Mouse (Mus musculus): ENCODE data around the gene Nrcam. TPM values are rescaled to one million over a fixed set of nuclear protein-coding genes. Genes with fewer than 3 reads are reported as not detected.

Nrcam gene
- polyA plus RNA-seq, 1 experiment = 0.32 TPM

- no peak overlapping the region for H3K4me3 ChIP-seq (replicated peaks; ENCODE audit: control insufficient read depth, low read depth, low read length)
- WGBS = 74% methylated on average over 7 of the region's 7 CpGs
- no peak for TF ChIP-seq CTCF (IDR thresholded peaks at IDR 0.05; ENCODE audit: control insufficient read depth, insufficient read depth, low read length)
- no peak for TF ChIP-seq POLR2A (IDR thresholded peaks at IDR 0.05; ENCODE audit: borderline replicate concordance, control insufficient read depth, low read depth, low read length)
Observed at GRCm38 (mm10) chr12:44519440-44520141, 190.9 kb downstream of the Nrcam start.

GRCm38 (mm10) chr12:44521496-44521895 is 192.8 kb downstream of the Nrcam start:
- H3K27ac ChIP-seq (ENCODE audit: control insufficient read depth, insufficient read depth, low read depth, low read length, poor library complexity) = no peak overlapping the region
- H3K4me3 ChIP-seq (replicated peaks; ENCODE audit: control insufficient read depth, low read depth, low read length) = no peak overlapping the region
- TF ChIP-seq POLR2A (IDR thresholded peaks at IDR 0.05; ENCODE audit: borderline replicate concordance, control insufficient read depth, low read depth, low read length) (no peak), CTCF (IDR thresholded peaks at IDR 0.05; ENCODE audit: control insufficient read depth, insufficient read depth, low read length) (no peak)
- WGBS = 85% methylated on average over 3 of the region's 3 CpGs
- H3K4me1 ChIP-seq (ENCODE audit: control insufficient read depth, insufficient read depth, low read length) = no peaks in the 10 kb centered on the region

More at GRCm38 (mm10) chr12:44519440-44520141, 190.9 kb downstream of the Nrcam start:
- Histone ChIP-seq H3K4me1 (ENCODE audit: control insufficient read depth, insufficient read depth, low read length) (no peaks in the 10 kb centered on the region), H3K27ac (ENCODE audit: control insufficient read depth, insufficient read depth, low read depth, low read length, poor library complexity) (no peak overlapping the region)

GRCm38 (mm10) chr12:44524621-44525565 is 196.2 kb downstream of the Nrcam start:
- Histone ChIP-seq H3K27ac (ENCODE audit: control insufficient read depth, insufficient read depth, low read depth, low read length, poor library complexity) (no peak overlapping the region), H3K4me1 (ENCODE audit: control insufficient read depth, insufficient read depth, low read length) (no peaks in the 10 kb centered on the region), H3K4me3 (replicated peaks; ENCODE audit: control insufficient read depth, low read depth, low read length) (no peak overlapping the region)
- TF ChIP-seq CTCF (IDR thresholded peaks at IDR 0.05; ENCODE audit: control insufficient read depth, insufficient read depth, low read length) (no peak), POLR2A (IDR thresholded peaks at IDR 0.05; ENCODE audit: borderline replicate concordance, control insufficient read depth, low read depth, low read length) (no peak)
- 37% methylated on average over 8 of the region's 8 CpGs for WGBS

- no peak overlapping the region for H3K27ac ChIP-seq (ENCODE audit: control insufficient read depth, insufficient read depth, low read depth, low read length, poor library complexity)
- 55% methylated on average over 11 of the region's 11 CpGs for WGBS
Observed at GRCm38 (mm10) chr12:44528391-44529016, 199.8 kb downstream of the Nrcam start.

GRCm38 (mm10) chr12:44532337-44533113 is 203.8 kb downstream of the Nrcam start:
- TF ChIP-seq CTCF (IDR thresholded peaks at IDR 0.05; ENCODE audit: control insufficient read depth, insufficient read depth, low read length) (no peak), POLR2A (IDR thresholded peaks at IDR 0.05; ENCODE audit: borderline replicate concordance, control insufficient read depth, low read depth, low read length) (no peak)
- no peak overlapping the region for H3K4me3 ChIP-seq (replicated peaks; ENCODE audit: control insufficient read depth, low read depth, low read length)
- no peaks in the 10 kb centered on the region for H3K4me1 ChIP-seq (ENCODE audit: control insufficient read depth, insufficient read depth, low read length)
- no peak overlapping the region for H3K27ac ChIP-seq (ENCODE audit: control insufficient read depth, insufficient read depth, low read depth, low read length, poor library complexity)
- 83% methylated on average over 19 of the region's 19 CpGs for WGBS

More at GRCm38 (mm10) chr12:44528391-44529016, 199.8 kb downstream of the Nrcam start:
- no peaks in the 10 kb centered on the region for H3K4me1 ChIP-seq (ENCODE audit: control insufficient read depth, insufficient read depth, low read length)
- no peak overlapping the region for H3K4me3 ChIP-seq (replicated peaks; ENCODE audit: control insufficient read depth, low read depth, low read length)
- no peak for TF ChIP-seq POLR2A (IDR thresholded peaks at IDR 0.05; ENCODE audit: borderline replicate concordance, control insufficient read depth, low read depth, low read length)

- Histone ChIP-seq H3K4me3 (replicated peaks; ENCODE audit: control insufficient read depth, low read depth, low read length) (no peak overlapping the region), H3K27ac (ENCODE audit: control insufficient read depth, insufficient read depth, low read depth, low read length, poor library complexity) (no peak overlapping the region), H3K4me1 (ENCODE audit: control insufficient read depth, insufficient read depth, low read length) (no peaks in the 10 kb centered on the region)
- 81% methylated on average over 7 of the region's 7 CpGs for WGBS
- no peak for TF ChIP-seq POLR2A (IDR thresholded peaks at IDR 0.05; ENCODE audit: borderline replicate concordance, control insufficient read depth, low read depth, low read length)
- TF ChIP-seq CTCF (IDR thresholded peaks at IDR 0.05; ENCODE audit: control insufficient read depth, insufficient read depth, low read length) = no peak
Observed at GRCm38 (mm10) chr12:44534100-44534633, 205.5 kb downstream of the Nrcam start.

- H3K4me1 ChIP-seq (ENCODE audit: control insufficient read depth, insufficient read depth, low read length) = no peaks in the 10 kb centered on the region
- no peak overlapping the region for H3K4me3 ChIP-seq (replicated peaks; ENCODE audit: control insufficient read depth, low read depth, low read length)
- no peak overlapping the region for H3K27ac ChIP-seq (ENCODE audit: control insufficient read depth, insufficient read depth, low read depth, low read length, poor library complexity)
- whole genome bisulfite sequencing = 33% methylated on average over 5 of the region's 5 CpGs
- TF ChIP-seq POLR2A (IDR thresholded peaks at IDR 0.05; ENCODE audit: borderline replicate concordance, control insufficient read depth, low read depth, low read length) (no peak), CTCF (IDR thresholded peaks at IDR 0.05; ENCODE audit: control insufficient read depth, insufficient read depth, low read length) (no peak)
Observed at GRCm38 (mm10) chr12:44535623-44536022, 206.9 kb downstream of the Nrcam start.

All from bone marrow, adult 2 months (tissue).